Mouse (Mus musculus) lung, adult 18-20 months (tissue): ENCODE results near the gene Gm13023.
"Not testable (repeated sequence)": the region's sequence is repeated elsewhere in the genome, so short reads cannot be mapped to it uniquely, and the experiment has no call there.

Experiments
- DNase-seq, 2 experiments: peaks; one replicate each; pipeline ENCODE4 v3.0.0; 2022; ENCODE audit warnings: mixed read lengths in 2 of 2

Gm13023 gene

GRCm38 (mm10) chr4:143789052-143789451, at the start of gene Gm13023:
Gm13023 (plus strand) TSS chr4:143789352.
- DNase-seq: not testable (repeated sequence)

GRCm38 (mm10) chr4:143815993-143816392, 26.8 kb downstream of the Gm13023 start, which contains the start of gene Gm13084:
Gm13084 (minus strand) TSS chr4:143816093.
- no peak for DNase-seq
